Mouse (Mus musculus) embryonic fibroblast, embryonic 13.5 days (primary cell): ENCODE data around the gene Stx11. TPM values are rescaled to one million over a fixed set of nuclear protein-coding genes. Genes with fewer than 3 reads are reported as not detected.

Source experiments
- H3K27ac ChIP-seq: 2 replicates; pipeline ENCODE4 v1.5.1; 2012; ENCODE audit warnings: low read length, control low read depth, inconsistent platforms; ENCODE audit not compliant: insufficient read depth
- H3K4me1 ChIP-seq: 2 replicates; pipeline ENCODE4 v1.6.1; 2011; ENCODE audit warnings: low read length; ENCODE audit not compliant: control insufficient read depth, insufficient read depth
- H3K4me3 ChIP-seq: 2 replicates; pipeline ENCODE4 v1.5.1; 2011; ENCODE audit warnings: mild to moderate bottlenecking, control low read depth, low read length; ENCODE audit not compliant: insufficient read depth
- CTCF ChIP-seq: IDR thresholded peaks from 2 replicates; pipeline ENCODE4 v1.5.1; 2011; ENCODE audit warnings: mild to moderate bottlenecking, control low read depth, low read length, moderate library complexity, borderline replicate concordance; ENCODE audit not compliant: insufficient read depth
- POLR2A ChIP-seq: IDR thresholded peaks from 2 replicates; pipeline ENCODE4 v1.6.1; 2011; ENCODE audit warnings: low read depth, mild to moderate bottlenecking, control low read depth, low read length, moderate library complexity
- polyA plus RNA-seq: library from polyadenylated mRNA; stranded (reverse); fragments of >200 nt; gene quantifications from 2 replicates; pipeline ENCODE4 v1.2.4, GENCODE M21; 2011; ENCODE audit warnings: low read depth; ENCODE audit not compliant: missing spikeins, insufficient read length

Gene Stx11
- polyA plus RNA-seq, 1 experiment: 5.1 TPM

DNA sequence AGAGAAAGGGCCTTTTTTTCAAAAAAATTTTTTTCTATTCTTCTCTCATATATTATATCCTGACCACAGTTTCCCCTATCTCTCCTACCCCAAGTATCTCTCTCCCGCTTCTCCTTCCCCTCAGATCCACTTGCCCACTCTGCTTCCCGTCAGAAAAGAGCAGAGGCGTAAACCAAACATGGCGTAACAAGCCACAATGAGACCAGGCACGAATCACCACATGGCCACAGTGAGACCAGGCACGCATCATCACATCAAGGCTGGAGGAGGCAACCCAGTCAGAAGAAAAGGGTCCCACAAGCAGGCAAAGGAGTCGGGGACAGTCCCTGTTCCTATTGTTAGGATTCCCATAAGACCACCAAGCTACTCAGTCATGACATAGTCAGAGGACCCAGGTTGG lies 28.0 kb downstream of the Stx11 start:
- no peak for TF ChIP-seq POLR2A
- H3K27ac ChIP-seq: no peak overlapping the region
- 0 out of 2 replicates have a peak, but pooled peaks cover 2% of the 10 kb centered on the region for H3K4me1 ChIP-seq
- H3K4me3 ChIP-seq: no peak overlapping the region

DNA sequence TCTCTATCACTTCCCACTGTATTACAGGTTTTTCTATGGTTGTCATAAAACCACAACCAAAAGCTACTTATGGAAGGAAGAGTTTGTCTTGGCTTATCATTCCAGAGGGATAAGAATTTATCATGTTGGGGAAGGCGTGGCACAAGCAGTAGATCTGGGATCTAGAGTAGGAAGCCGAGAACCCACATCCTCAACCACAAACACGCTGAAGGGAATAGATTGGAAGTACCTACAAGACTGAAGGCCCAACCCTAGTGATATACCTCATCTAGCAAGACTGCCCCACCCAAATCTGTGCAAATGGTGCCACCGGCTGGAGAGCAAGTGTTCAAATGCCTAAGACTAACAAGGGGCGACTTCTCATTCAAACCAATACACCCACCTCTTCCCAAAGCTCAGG lies 28.5 kb downstream of the Stx11 start:
- no peak overlapping the region for H3K27ac ChIP-seq
- H3K4me3 ChIP-seq: no peak overlapping the region
- H3K4me1 ChIP-seq: 0 out of 2 replicates have a peak, but pooled peaks cover 2% of the 10 kb centered on the region
- no peak for TF ChIP-seq CTCF
- TF ChIP-seq POLR2A: no peak

GRCm38 (mm10) chr10:12931492-12932400 lies 32.4 kb downstream of the Stx11 start:
- Histone ChIP-seq H3K4me3 (no peak overlapping the region), H3K27ac (peak overlapping the region; percentile 8), H3K4me1 (0 out of 2 replicates have a peak, but pooled peaks cover 2% of the 10 kb centered on the region)
- TF ChIP-seq CTCF (no peak), POLR2A (no peak)

DNA sequence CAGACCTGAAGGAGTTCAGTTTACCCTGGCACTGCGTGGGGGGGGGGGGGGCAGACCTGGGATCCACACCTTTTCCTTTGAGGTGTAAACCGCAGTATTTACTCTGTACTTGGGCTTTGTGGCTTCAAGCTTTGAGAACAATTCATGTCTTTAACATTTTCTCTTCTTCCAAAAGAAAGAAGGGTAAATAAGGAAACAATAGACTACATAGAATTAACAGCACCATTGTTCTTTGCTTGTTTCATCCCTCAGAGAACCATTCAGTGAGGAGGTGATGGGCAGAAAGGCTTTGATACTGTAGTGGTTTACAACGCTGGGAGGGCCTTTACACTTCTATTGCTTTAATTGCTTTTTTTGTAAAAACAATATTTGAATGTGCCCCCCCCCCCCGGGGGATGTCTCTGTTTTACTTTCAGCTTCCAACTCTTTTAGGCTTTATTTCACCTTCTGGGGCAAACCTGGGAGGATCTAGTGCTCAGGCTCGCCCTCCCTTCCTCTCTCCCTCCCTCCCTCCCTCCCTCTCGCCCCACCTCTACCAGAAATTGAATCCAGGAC lies 33.7 kb downstream of the Stx11 start:
- Histone ChIP-seq H3K27ac (no peak overlapping the region), H3K4me1 (0 out of 2 replicates have a peak, but pooled peaks cover 2% of the 10 kb centered on the region)

GRCm38 (mm10) chr10:12929857-12930174 lies 34.3 kb downstream of the Stx11 start:
- Histone ChIP-seq H3K4me1 (0 out of 2 replicates have a peak, but pooled peaks cover 2% of the 10 kb centered on the region), H3K4me3 (no peak overlapping the region), H3K27ac (no peak overlapping the region)
- TF ChIP-seq CTCF: no peak
- TF ChIP-seq POLR2A: no peak

More for the DNA sequence above, 33.7 kb downstream of the Stx11 start:
- H3K4me3 ChIP-seq: no peak overlapping the region
- no peak for TF ChIP-seq POLR2A
- no peak for TF ChIP-seq CTCF

DNA sequence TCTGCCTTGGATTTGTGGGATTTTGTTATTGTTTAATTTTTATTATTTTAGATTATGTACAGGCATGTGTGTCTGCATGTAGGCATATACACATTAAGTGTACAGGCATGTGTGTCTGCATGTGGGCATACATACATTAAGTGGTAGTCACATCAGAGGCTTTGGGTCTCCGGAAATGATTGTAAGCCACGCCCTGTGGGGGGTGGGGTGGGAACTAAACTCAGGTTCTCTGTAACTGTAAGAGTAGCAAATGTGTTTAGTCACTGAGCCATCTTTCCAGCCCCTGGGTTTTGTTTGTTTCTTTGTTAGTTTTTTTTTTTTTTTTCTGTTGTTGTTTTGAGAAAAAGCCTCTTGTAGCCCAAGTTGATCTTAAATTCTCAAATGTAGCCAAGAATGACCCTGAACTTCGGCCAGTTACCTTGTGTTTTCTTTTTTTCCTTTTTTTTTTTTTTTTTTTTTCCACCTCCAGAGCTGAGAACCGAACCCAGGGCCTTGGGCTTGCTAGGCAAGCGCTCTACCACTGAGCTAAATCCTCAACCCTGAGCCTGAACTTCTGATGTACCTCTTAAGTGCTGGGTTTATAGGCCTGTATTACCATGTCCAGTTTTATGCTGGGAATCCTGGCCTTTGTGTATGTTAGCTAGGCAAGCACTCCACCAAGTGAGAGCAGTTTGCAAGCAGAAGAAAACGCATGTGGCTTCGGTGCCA lies 34.8 kb downstream of the Stx11 start:
- Histone ChIP-seq H3K27ac (no peak overlapping the region), H3K4me1 (0 out of 2 replicates have a peak, but pooled peaks cover 2% of the 10 kb centered on the region), H3K4me3 (no peak overlapping the region)
- TF ChIP-seq CTCF (no peak), POLR2A (no peak)

GRCm38 (mm10) chr10:12928193-12928592 lies 35.9 kb downstream of the Stx11 start:
- Histone ChIP-seq H3K27ac (no peak overlapping the region), H3K4me1 (0 out of 2 replicates have a peak, but pooled peaks cover 8% of the 10 kb centered on the region), H3K4me3 (no peak overlapping the region)
- no peak for TF ChIP-seq CTCF
- no peak for TF ChIP-seq POLR2A

DNA sequence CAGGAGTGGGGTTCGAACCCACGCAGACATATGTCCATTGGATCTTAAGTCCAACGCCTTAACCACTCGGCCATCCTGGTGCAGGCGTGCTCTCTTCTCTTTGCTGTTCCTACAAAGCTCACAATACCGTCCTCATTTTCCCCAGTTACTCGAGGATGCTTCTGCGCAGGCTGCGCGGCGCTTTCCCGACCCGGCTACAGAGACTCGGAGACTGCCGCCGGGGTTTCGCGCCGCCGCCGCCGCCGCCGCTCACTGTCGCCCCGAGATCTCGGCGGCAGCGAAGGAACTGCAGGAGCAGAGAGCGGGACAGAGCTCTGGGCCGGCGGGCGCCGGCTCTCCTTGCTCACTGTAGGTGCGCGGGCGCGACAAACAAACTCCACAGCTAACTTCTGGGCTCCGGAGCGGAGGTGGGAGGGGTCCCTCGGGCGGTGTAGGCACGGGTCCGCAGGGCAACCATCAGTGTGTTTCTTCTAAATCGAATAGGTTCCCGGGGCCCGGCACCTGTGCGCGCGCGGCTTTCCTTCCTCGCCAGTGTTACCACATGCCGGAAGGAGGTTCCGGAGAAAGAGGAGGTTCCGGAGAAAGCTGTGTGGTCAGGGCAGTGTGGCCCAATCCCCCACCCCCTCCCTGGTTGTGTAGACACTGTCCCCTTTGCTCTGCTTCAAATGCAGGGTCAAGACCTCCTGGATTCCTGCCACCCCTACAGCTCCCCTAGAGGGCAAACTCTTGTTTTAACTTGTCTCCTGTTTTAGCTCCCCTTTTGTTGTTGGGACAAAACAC lies 41.3 kb downstream of the Stx11 start:
- Histone ChIP-seq H3K27ac (peak overlapping the region; percentile 28; the same call in 1 of the 2 replicates), H3K4me3 (peak overlapping the region; percentile 61), H3K4me1 (0 out of 2 replicates have a peak, but pooled peaks cover 5% of the 10 kb centered on the region)
- TF ChIP-seq POLR2A: 0 out of 2 replicates have a peak, but pooled peaks have one; percentile 12
- no peak for TF ChIP-seq CTCF

- Histone ChIP-seq H3K27ac (peak overlapping the region; percentile 61; the same call in 1 of the 2 replicates), H3K4me3 (peak overlapping the region; percentile 29), H3K4me1 (0 out of 2 replicates have a peak, but pooled peaks cover 5% of the 10 kb centered on the region)
- TF ChIP-seq CTCF (no peak), POLR2A (no peak)
Observed at GRCm38 (mm10) chr10:12922077-12922573, 42.0 kb downstream of the Stx11 start.
